Mouse (Mus musculus): ENCODE results near the gene Ankib1.
A peak's percentile ranks its signal among the peaks of the same experiment; 100 is the strongest.
"Not testable (repeated sequence)": the region's sequence is repeated elsewhere in the genome, so short reads cannot be mapped to it uniquely, and the experiment has no call there.

Ankib1 gene

DNA sequence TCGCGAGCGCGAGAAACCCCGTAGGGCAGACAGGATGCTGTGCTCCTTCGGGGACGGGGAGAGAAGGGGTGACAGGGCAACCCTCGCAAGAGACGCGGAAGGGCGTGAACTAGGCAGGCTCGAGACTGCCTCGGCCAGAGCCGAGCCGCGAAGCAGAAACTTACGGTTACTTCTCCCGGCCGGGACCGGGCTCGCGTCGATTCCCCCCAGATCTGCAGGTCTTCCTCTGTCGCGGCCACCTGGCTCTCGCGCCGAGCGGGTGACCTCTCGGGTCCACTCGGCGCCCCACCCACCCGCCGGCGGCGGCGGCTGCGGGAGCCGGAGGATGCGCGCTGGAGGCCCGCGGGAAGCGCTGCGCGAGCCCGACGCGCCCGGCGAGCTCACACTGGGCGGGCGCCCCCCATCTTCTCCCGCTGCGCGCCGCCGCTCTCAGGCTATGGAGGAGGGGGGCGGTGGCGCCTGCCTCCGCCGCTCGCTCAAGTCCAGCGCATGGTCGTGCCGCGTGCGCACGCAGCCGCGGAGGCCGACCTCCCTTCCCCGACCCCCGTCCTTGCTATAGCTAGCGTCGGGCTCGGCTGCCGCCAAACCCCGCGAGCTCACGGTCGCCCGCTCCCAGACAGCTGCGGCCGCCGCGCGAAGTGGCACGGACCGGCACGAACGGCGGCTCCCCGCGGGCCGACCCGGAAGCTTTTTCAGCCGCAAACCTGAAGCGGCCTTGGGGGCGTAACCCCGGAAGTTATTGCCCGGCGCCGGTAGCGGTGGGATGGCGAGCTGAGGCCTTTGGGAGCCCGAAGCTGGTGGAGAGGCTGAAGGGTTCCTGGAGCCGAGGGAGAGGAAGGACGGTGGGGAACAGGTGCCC is at the start of gene Ankib1, which contains the start of gene Krit1:
Ankib1 (minus strand) TSS at position 493 of the 859 bp plus-strand sequence.
Krit1 (plus strand) TSS at position 752 of the 859 bp plus-strand sequence.
- DNase-seq (ENCODE audit: low spot score in 2 of 2): peak; percentile 63 to 90

DNA sequence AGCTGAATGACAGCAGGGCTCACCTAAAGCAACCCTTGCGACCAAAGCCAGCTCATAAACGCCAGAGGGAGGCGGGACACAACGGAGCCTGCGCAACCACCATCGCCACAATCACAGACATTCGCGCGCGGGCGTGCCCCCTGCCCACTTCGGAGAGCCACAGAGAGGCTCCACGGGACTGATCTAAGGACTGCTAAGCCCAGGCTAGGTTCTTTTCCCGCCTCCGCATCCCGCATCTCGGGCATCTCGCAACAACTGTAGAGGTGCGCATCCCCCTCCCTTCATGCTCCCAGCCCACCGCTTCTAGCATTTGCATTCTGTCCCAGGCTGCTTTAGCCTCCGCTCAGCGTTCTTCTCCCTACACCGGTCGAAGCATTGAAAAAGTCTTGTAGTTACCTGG is 42.3 kb upstream of the Ankib1 start, which contains the start of gene Lrrd1:
Lrrd1 (plus strand) TSS at position 148 of the 400 bp plus-strand sequence.
- no peak for DNase-seq (ENCODE audit: low spot score in 2 of 2)

DNA sequence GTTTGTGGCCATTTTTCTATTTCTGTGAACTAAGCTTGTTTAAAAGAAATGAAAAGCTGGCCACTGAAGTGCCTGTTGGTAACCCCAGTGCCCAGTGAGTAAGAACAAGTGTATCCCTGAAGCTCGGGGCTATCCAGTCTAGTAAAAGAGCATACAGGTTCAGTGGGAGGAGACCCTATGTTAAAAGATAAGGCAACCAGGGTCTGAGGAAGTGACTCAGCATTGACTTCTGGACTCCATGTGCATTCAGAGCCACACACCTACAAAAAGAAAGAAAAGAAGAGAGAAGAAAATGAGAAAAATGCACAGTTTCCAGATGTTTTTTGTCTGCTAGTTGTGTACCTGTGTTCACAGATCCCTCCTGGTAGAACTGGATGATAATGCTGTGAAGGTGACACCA is 31.4 kb upstream of the Ankib1 start:
- no peak for DNase-seq (ENCODE audit: low spot score in 2 of 2)

DNA sequence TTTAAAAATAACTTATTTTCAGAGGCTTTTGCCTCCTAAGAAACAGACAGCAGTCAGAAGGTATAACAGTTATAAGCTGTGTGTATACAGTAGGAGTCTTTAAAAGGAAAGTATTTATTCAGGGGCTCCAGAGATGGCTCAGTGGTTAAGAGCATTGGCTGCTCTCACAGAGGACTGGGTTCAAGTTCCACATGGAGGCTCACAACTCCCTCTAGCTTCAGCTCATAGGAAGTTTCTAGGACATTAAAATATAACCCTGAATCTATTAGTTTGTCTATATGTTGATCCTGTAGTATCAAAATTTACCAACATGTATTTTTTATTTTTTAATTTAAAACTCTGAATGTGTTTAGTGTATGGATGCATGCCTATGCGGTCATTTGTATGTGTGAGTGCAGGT is 5.7 kb upstream of the Ankib1 start:
- no peak for DNase-seq (ENCODE audit: low spot score in 2 of 2)

DNA sequence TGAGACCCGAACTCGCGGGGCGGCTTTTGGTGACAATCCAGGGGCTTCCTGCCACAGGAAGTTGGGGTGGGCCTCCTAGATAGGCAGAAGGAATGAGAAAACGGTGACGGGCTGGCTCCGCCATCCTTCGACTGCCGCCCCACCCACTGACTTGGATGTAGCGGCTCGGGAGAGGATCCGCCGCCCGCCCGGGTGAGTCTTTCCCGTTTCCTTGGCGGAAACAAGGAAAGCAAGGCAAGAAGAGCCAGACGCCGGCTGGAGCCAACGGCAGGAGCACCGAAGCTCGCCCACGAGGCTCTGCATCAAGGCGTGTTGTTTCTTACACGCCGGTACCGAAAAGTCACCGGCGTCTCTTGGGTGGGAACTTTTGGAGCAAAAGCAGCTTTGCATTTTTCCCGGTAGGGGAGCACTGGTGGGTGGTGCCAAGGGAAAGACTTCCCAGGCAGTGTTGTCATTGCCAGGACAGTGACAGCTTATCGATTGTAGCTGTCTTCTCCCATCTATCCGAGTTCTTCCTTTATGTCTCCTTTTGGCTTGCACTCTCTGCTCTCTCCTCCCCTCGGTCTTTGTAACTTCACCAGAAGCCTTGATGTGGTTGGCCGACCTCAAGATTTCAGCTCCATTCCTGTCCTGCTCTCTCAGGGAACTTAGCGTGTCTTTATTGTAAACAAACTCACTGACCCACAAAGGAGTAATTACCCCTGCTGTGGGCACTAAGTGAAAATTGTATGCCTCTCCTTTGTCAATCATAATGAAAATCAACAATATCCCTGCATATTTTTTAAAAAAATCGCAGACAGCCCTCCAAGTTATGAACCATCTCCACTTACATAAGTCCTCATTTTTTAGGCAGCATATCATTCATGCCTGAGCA is 804 bp upstream of the Ankib1 start:
- DNase-seq (ENCODE audit: low spot score in 2 of 2): no peak

DNA sequence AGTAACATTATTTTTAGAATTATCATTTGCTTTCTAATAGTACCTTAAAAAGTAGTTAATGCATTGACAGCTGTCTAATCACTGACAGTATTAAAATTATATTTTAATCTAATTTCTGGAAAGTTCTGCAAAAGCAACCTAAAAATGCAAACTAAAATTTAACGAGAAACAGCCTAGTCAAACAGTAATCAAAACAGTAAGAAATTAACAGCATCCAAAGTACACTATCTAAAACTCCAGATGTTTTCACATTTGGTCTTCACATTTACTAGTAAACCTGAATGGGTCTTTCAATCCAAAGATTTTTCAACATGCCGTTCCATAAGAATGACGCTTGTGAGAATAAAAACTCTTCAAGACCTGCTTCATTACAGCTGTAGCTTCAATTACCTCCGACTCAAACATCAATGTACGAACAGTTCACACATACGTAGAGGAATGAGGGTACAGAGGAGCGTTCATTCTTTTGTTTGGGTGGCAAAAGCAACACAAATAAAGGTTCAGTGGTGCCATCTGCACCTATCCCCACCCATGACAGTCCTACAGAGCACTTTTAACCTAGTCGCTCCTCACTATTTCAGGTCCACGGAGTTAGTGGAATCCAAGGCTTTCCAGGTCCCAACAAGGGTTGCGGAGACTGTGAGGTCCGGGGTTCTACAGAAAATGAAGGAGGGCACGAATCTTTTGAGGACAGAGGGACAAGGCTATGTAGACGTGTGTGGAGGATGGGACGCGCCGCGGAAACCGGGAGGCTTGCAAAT is 873 bp downstream of the Ankib1 start:
- peak in 1 of 2 experiments; percentile 29 for DNase-seq (ENCODE audit: low spot score in 2 of 2)

DNA sequence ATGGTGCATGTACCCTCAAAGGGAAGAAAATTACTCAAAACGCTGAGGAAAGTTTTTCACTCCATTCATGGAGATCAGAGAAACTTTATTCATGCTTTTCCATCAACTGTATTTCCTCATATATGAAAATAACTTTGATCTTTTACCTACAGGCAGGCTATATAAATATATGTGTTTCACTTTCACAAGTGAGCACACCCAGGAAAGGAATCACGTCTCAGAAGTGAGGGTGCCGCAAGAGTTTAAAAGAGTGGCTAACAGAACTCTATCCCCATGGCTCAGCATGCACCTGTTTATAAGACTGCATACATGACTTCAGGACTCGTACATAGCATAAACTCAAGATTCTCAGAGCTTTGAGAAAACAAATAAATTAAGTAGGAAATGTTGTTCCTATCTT is 1.8 kb downstream of the Ankib1 start:
- DNase-seq (ENCODE audit: low spot score in 2 of 2): no peak

DNA sequence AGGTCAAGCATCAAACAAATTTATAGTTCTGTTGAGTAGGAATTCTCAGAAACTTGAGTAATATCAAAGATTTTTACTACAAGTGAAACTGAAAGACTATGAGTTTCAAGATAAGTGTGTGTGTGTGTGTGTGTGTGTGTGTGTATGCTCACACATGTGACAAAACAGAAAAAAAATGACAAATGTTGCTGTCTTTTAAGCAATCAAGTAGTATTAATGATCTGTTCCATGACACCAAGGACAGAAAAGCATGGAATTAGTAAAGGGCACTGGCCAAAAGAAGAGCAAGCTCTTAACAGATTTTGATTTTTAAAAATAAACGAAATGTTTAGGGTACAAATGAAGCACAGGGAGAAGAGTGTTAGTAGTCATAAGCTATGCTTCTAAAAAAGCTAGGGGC is 2.7 kb downstream of the Ankib1 start:
- DNase-seq (ENCODE audit: low spot score in 2 of 2): no peak

DNA sequence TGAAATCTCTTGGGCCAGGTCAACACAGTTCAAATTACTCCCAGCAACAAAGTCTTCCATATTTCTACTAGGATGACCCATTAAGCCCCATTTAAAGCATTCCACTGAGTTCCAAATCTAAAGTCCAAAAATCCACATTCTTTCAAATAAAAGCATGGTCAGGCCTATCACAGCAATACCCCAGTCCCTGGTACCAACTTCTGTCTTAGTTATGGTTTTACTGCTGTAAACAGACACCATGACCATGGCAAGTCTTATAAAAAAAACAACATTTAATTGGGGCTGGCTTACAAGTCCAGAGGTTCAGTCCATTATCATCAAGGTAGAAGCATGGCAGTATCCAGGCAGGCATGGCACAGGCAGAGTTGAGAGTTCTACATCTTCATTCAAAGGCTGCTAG is 4.1 kb downstream of the Ankib1 start:
- DNase-seq (ENCODE audit: low spot score in 2 of 2): not testable (repeated sequence)

DNA sequence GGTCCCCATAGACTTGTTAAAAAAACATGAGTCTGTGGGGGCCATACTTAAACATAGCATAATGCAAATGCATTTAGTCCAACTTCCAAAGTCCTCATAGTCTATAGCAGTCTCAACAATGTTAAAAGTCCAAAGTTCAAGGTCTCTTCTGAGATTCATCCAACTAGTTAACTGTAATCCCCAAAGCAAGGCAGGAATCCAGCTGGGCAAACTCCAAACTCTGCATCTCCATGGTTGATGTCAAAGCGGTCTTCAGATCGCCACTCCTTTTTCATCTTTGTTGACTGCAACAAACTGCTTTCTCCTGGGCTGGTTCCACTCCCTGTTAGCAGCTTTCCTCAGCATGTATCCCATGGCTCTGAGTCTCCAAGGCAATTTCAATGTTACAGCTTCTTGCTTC is 5.6 kb downstream of the Ankib1 start:
- not testable (repeated sequence) for DNase-seq (ENCODE audit: low spot score in 2 of 2)

DNA sequence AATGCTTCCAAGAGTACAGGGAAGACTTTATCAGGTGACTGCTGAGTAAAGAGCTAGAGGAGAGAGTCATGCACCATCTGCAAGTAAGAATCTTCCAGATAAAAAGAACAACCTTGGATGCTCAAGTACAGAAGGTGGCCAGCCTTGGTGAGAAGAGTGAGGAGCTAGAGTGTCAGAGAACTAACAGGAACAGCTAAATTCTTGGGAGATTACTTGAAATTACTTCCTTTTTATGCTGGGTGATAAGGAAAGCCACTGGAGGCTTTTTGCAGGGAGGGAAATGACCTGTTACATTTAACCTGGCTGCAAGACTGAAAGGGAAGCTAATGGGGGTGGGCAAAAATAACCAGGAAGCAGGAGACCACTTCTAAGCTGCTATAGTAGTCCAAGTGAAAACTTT is 11.7 kb downstream of the Ankib1 start:
- no peak for DNase-seq (ENCODE audit: low spot score in 2 of 2)

DNA sequence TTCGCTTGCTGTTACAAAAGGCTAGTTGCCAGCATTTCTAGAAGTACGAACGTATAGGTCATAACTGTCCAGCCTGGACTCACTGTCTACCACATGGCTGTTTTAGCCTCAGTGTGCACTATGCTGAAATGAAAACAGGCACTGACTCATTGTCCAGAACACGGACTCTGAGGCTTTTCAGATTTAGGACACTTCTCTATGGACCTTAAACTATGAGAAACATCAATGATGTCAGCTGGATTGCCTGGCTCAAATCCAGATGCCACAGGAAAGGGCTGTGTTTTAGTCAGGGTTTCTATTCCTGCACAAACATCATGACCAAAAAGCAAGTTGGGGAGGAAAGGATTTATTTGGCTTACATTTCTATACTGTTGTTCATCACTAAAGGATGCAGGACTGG is 15.2 kb downstream of the Ankib1 start:
- no peak for DNase-seq (ENCODE audit: low spot score in 2 of 2)

DNA sequence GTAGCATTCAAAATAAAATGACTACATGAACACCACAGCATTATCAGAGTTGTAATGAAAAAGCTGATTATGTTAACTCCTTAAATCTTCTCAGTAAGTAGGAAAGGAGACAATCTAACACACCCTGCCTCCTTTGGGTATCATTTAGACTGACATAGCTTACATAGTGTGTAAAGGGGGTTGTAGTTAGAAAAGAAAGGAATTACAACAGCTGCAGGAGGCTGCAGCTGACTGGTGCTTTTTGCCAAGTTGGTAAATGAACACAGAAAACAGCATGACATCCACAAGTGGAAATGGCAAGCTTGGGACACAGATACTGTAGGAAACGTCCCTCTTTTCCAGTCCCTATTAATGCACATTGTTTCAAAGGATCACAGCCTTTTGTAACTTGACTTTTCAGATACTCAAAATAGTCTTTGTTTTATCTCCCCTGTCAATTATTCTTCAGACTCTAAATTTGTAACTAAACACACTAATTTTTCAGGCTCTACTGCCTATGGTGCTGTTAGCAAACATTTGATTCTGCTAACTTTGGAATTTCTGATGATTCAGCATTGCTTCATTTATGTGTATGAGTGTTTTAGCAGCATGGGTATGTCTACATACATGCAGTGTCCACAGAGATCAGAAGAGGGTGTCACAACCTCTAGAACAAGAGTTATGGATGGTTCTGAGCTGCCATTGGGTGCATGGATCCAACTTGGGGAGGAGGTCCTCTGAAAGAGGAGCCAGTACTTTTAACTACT is 17.8 kb downstream of the Ankib1 start:
- no peak for DNase-seq (ENCODE audit: low spot score in 2 of 2)

DNA sequence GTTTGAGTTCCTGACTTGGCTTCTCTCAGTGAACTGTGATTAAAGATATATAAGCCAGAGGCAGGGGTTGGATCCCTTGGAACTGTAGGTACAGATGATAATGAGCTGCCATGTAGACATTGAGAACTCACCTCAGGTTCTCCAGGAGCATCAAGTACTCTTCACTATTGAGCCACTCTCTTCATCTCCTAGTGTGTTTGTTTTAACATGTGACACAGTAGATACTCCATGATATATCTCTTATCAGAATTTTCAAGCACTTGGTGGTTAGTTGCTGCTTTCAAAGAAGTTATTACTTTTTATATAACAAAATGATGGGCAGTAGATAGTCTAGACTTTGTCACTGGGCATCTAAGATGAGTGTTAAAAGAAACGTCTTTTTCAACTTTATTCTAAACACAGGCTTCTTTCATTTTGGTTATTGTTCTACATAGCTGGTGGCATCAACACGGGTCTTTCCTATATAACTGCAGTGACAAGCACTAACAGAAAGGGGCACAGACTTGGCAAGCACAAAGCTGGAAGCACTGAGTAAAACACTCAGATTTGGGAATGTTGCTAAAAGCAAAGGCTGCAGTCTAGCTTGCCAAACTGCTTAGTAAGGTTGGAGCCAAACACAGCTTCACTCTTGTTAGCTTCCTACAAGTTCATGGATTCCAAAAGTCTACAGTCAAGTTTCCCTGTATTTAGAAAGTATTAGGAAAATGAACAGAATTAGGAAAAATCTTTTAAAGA is 18.6 kb downstream of the Ankib1 start:
- DNase-seq (ENCODE audit: low spot score in 2 of 2): no peak

DNA sequence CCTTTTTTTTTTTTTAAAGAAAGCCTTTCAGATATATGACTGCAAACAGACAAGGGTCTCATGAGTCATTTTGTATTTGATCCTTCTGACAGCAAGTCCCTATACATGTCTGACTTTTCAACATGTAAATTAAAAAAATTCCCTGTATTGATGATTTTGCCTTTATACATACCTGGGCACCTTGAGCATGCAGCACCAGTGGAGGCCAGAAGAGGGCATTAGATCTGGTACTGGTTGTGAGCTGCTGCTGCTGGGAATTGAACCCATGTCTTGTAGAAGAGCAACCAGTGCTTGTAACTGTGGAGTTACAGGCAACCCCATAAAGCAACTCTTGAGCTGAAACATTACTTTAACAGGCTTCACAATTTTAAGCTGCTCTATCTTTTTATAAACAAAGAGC is 20.1 kb downstream of the Ankib1 start:
- no peak for DNase-seq (ENCODE audit: low spot score in 2 of 2)

DNA sequence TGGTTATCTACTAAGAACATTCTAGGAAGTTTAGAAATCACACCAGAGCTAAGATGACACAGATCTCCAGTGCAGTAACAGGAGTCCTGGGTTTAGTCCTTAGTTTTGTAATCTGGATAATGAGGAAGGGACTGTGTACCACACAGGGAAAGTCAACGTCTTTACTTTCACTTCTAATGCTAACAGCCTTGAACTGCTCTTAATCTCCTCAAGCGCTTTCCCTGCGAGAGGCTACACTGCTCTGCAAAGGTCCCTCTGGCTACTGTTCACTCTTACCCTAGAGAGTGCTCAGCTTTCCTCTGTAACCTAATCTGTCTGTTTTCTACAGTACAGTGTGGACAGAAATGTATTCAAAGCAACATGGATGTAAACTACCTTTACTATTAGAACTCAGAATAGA is 30.7 kb downstream of the Ankib1 start:
- no peak for DNase-seq (ENCODE audit: low spot score in 2 of 2)

DNA sequence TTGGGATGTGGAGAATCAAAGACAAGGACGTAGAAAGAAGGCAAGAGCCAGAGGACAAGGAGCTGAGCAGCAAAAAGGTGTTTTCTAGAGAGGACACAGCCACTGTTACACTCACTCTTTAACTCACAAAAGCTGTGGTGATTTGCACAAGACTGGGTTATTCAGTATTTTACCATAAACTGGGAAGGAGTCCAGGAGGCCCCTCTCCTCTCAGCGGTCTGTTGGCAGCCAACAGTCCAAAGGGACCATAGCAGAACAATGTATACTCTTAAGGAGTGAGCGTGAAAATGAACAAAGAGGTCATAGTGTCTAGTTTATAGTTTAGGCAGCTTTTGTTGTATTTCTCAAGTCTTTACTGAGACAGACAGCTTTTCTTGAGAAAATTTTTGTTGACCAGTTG is 31.2 kb downstream of the Ankib1 start:
- no peak for DNase-seq (ENCODE audit: low spot score in 2 of 2)

DNA sequence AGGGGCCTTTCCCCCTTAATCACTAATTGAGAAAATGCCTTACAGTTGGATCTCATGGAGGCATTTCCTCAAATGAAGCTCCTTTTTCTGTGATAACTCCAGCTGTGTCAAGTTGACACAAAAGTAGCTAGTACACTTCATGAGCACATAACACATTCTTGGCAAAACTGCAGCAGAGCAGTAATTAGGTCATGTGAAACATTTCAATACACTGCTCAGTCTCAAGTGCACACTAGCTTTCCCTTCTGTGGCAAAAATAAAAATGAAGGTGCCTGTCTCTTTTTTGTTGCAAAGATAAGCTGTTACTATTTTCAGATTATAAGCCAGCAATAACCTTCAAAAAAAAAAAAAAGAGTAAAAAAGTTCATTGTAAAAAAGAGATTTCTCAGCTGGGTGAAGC is 52.2 kb downstream of the Ankib1 start:
- DNase-seq (ENCODE audit: low spot score in 2 of 2): not testable (repeated sequence)

DNA sequence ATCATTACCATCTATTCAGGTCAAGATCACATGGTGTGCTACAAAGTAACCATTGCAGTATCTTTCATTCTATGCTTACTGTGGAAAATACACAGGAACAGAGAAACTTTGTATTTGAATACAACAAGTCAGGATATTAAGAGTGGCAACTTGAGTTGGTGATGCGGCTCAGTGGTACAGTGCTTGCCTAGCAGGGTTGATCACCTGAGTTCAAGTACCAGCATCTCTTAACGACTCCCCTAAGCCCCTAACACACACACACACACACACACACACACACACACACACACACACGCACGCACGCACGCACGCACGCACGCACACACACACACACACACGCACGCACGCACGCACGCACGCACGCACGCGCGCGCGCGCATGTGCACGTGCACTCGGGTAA is 69.9 kb downstream of the Ankib1 start:
- not testable (repeated sequence) for DNase-seq (ENCODE audit: low spot score in 2 of 2)

DNA sequence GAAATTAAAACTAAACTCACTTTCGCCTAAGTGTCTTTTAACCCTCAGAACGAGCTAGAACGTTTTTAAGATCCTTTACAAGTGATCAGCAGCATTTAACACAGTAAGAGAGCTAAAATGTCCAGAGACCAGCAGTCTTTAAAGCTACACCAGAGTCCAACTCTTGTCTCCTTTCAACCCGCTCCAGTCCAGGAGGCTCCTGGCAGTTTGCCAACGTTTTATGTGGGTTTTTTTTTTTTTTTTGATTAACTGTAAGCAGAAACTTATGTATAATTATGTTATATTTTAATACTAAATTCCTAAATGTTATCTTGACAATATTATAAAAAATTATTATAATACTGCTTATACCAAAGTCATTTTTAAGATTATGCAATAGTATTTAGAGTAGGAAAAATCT is 73.9 kb downstream of the Ankib1 start:
- no peak for DNase-seq (ENCODE audit: low spot score in 2 of 2)
